Mouse (Mus musculus) adrenal gland, postnatal 14 days (tissue): Measurements from ENCODE around the gene Nelfcd. TPM values are rescaled to one million over a fixed set of nuclear protein-coding genes. Genes with fewer than 3 reads are reported as not detected.

ENCODE experiments used
- DNase-seq: peaks from one replicate; pipeline ENCODE4 v3.0.0; 2021; ENCODE audit warnings: mixed read lengths
- total RNA-seq: library from RNA; stranded (reverse); gene quantifications from 2 replicates; pipeline ENCODE4 v1.2.3, GENCODE M21; 2021

Gene Nelfcd
- total RNA-seq, 1 experiment from 2014 or later = 51.5 TPM

- no peak for DNase-seq
These were observed 21.5 kb downstream of the Nelfcd start for GRCm38 (mm10) chr2:174436916-174437696.

GRCm38 (mm10) chr2:174437697-174437982, 22.0 kb downstream of the Nelfcd start:
- peak; percentile 32 for DNase-seq

GRCm38 (mm10) chr2:174438181-174438580, 22.6 kb downstream of the Nelfcd start:
- DNase-seq = no peak

GRCm38 (mm10) chr2:174438737-174439449, 23.3 kb downstream of the Nelfcd start, which contains the start of gene Ctsz:
Ctsz (minus strand) TSS chr2:174439039.
- DNase-seq = peak; percentile 87

GRCm38 (mm10) chr2:174439450-174439838, 23.8 kb downstream of the Nelfcd start:
- no peak for DNase-seq

GRCm38 (mm10) chr2:174439961-174440360, 24.4 kb downstream of the Nelfcd start:
- no peak for DNase-seq

GRCm38 (mm10) chr2:174441898-174442297, 26.3 kb downstream of the Nelfcd start:
- DNase-seq = no peak

- DNase-seq = peak; percentile 60
These were observed 26.9 kb downstream of the Nelfcd start for GRCm38 (mm10) chr2:174442460-174442859.

GRCm38 (mm10) chr2:174443046-174443445, 27.4 kb downstream of the Nelfcd start:
- no peak for DNase-seq

GRCm38 (mm10) chr2:174444359-174444758, 28.8 kb downstream of the Nelfcd start:
- DNase-seq = no peak

GRCm38 (mm10) chr2:174445018-174445417, 29.4 kb downstream of the Nelfcd start:
- DNase-seq = no peak

- no peak for DNase-seq
These were observed 30.9 kb downstream of the Nelfcd start for GRCm38 (mm10) chr2:174446492-174446891.

GRCm38 (mm10) chr2:174446905-174447304, 31.3 kb downstream of the Nelfcd start:
- no peak for DNase-seq

- DNase-seq = no peak
These were observed 32.8 kb downstream of the Nelfcd start for GRCm38 (mm10) chr2:174448405-174448804.

GRCm38 (mm10) chr2:174450353-174450752, 34.7 kb downstream of the Nelfcd start, which contains the start of gene Tubb1:
Tubb1 (plus strand) TSS chr2:174450695.
- DNase-seq = no peak

- peak; percentile 18 for DNase-seq
These were observed 38.1 kb downstream of the Nelfcd start for GRCm38 (mm10) chr2:174453681-174454080.

- DNase-seq = no peak
These were observed 43.8 kb downstream of the Nelfcd start for GRCm38 (mm10) chr2:174459365-174459764.

- DNase-seq = peak; percentile 24
These were observed 47.8 kb downstream of the Nelfcd start for GRCm38 (mm10) chr2:174463370-174463769.

GRCm38 (mm10) chr2:174463789-174464523, 48.4 kb downstream of the Nelfcd start, which contains the start of gene Atp5e:
Atp5e (minus strand) TSS chr2:174464105.
- peak; percentile 97 for DNase-seq

GRCm38 (mm10) chr2:174470333-174470732, 54.7 kb downstream of the Nelfcd start:
- DNase-seq = peak; percentile 55

GRCm38 (mm10) chr2:174470786-174471405, 55.3 kb downstream of the Nelfcd start:
- DNase-seq = peak; percentile 26

- no peak for DNase-seq
These were observed 56.8 kb downstream of the Nelfcd start for GRCm38 (mm10) chr2:174472407-174472806.
